Mouse (Mus musculus) left cerebral cortex, postnatal 36 days (tissue): ENCODE results near the gene Mysm1. TPM values are rescaled to one million over a fixed set of nuclear protein-coding genes. Genes with fewer than 3 reads are reported as not detected.
A peak's percentile ranks its signal among the peaks of the same experiment; 100 is the strongest.

ENCODE experiments used
- DNase-seq, 2 experiments: peaks; one replicate each; pipeline ENCODE4 v3.0.0; 2021 to 2022; ENCODE audit warnings: low spot score in 2 of 2, mixed read lengths in 1 of 2
- intact Hi-C: fragments of 180-260 bp; cut with DNase I; formaldehyde crosslinking; loops from one replicate; pipeline ENCODE4 v1.15.1; 2025
- total RNA-seq, 2 experiments: library from RNA; stranded (reverse); gene quantifications; 2 replicates each; pipeline ENCODE4 v1.2.3; 2021

The Mysm1 gene
- 10 to 100 TPM; 28.4 to 34.9 TPM for total RNA-seq

DNA sequence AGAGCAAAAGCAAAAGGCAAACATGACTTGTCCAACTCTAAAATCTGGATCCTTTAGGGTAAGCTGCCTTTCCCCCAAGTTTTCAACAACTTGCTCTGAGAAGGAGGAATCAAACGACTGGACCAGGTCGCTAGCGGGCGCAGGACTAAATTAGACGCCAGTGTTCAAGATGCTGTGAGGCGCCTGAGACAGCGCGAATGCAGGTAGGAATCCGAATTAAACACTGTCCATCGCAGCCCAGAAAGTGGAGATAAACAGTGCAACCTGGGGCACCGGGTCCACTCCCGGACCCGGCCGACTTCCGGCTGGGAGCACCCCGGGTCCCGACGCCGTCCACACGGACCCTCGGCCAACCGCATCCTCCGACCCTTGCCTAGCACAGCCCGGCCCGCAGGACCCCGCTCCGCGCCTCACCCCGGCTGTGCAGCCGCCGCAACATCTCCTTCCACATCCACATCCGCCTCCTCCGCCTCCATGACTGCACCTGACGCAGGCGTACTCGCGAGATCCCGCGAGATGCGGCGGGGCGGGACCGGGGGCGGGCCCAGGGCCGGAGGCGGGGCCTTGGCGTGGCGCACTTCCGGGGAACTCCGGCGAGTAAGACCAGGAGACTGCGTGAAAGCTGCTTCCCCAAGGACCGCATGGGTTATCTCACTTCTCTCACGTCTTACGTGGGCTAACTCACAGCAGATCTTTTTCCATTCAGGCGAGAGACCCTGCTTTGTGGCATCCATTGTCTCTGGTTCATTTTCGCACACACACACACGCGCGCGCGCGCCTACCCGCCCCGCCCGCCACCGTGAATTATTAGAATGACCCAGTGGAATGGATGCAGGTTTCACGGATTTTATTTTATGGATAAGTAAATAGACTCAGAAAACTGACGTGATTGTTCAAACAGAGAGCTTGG lies at the start of gene Mysm1:
Gene Mysm1 (minus strand): TSS at position 511 of the 910 bp plus-strand sequence.
- DNase-seq: peak; percentile 91 to 95
- intact Hi-C loops: loop anchor here (2.0 kb wide), 1 partner anchor 72 kb away; no protein-coding TSS in a partner anchor

GRCm38 (mm10) chr4:95025847-95026600 lies 47.1 kb upstream of the Mysm1 start:
- intact Hi-C loops: no loop called here
- no peak for DNase-seq

GRCm38 (mm10) chr4:95023350-95023953 lies 44.6 kb upstream of the Mysm1 start:
- intact Hi-C loops: no loop called here
- DNase-seq: peak in 1 of 2 experiments; percentile 5

- DNase-seq: no peak
- intact Hi-C loops: no loop called here
Measured at GRCm38 (mm10) chr4:95021649-95022637, 43.0 kb upstream of the Mysm1 start.

- DNase-seq: no peak
- intact Hi-C loops: no loop called here
Measured at GRCm38 (mm10) chr4:95020201-95020600, 41.3 kb upstream of the Mysm1 start.

GRCm38 (mm10) chr4:95018221-95018620 lies 39.3 kb upstream of the Mysm1 start:
- intact Hi-C loops: no loop called here
- DNase-seq: no peak

- intact Hi-C loops: no loop called here
Measured at GRCm38 (mm10) chr4:95012706-95013105, 33.8 kb upstream of the Mysm1 start.

GRCm38 (mm10) chr4:95012256-95012655 lies 33.4 kb upstream of the Mysm1 start:
- intact Hi-C loops: no loop called here
- DNase-seq: no peak

More at GRCm38 (mm10) chr4:95012706-95013105, 33.8 kb upstream of the Mysm1 start:
- DNase-seq: no peak

- DNase-seq: peak; percentile 55 to 77
- intact Hi-C loops: loop anchor here (1.0 to 2.0 kb wide), 2 partner anchors 42 to 863 kb away; no protein-coding TSS in a partner anchor
Measured at GRCm38 (mm10) chr4:95008175-95009057, 29.5 kb upstream of the Mysm1 start.

- intact Hi-C loops: loop anchor here (1.0 to 2.0 kb wide), 3 partner anchors 43 to 919 kb away; no protein-coding TSS in a partner anchor
- DNase-seq: no peak
Measured at GRCm38 (mm10) chr4:95007759-95008158, 28.9 kb upstream of the Mysm1 start.

DNA sequence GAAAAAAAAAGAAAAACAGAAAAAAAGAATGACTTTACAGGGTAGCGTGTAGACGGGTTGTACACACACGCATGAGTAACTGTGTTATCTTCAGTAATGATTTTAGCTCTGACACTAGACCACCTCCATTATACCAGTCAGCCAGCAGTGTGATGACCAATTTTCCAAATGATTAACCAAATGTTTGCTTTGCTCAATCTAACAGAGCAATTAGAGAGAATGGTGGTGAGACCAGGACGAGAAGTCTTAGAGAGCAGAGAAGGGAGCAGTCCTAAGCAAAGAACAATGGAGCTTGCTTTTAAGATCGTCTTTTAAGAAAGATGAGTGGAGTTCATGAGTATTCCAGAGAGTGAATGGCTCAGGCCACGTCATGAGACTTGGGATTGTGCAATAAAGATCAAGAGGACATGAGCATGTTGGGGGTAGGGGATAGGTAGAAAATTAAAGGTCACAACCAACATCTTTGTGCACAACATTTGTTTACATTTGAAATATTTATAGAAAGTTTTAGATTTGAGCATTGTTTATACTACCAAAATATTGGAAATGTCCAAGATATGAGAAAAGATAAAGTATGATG lies 26.4 kb upstream of the Mysm1 start:
- intact Hi-C loops: no loop called here
- no peak for DNase-seq

- intact Hi-C loops: no loop called here
- no peak for DNase-seq
Measured at GRCm38 (mm10) chr4:95001043-95001775, 22.3 kb upstream of the Mysm1 start.

DNA sequence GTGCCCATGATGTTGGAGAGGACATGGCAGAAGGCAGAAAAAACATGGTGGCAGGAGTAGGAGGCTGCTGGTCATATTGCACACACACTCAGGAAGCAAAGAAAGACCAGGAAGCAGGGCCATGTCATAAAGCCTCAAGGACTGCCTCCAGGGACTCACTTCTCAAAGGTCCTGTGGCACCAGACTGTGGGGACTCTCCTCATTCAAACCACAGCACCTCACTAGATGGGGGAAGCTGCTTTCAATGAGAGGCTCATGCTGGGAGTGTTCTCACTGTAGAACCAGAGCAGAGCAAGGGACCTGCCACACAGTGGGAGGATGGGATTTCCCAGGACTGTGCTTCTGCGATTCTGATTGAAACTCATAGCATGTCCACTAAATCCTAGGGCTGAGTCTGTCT lies 21.2 kb upstream of the Mysm1 start:
- DNase-seq: no peak
- intact Hi-C loops: no loop called here

- intact Hi-C loops: no loop called here
- peak; percentile 30 to 49 for DNase-seq
Measured at GRCm38 (mm10) chr4:94999249-94999648, 20.3 kb upstream of the Mysm1 start.

GRCm38 (mm10) chr4:94995862-94996261 lies 17.0 kb upstream of the Mysm1 start:
- intact Hi-C loops: no loop called here
- DNase-seq: no peak

GRCm38 (mm10) chr4:94990204-94990603 lies 11.3 kb upstream of the Mysm1 start:
- no peak for DNase-seq
- intact Hi-C loops: no loop called here

DNA sequence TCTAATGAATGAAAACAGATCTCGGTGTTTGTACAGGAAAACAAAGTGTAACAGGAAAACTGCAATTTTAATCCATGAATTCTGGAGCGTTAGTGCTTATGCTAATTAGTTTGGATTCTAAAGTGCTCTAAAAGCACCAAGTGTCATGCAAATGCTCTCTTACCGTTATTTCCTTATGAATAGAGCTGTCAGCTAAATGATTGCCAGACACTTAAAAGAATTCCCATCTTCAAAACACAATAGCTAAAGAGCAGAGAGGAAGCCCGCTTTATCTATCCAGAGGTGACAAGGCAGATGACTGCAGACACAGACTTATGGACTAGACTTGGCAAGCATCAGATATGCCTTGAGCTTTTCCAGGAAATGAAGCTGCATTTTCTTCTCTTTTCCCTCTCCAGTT lies 8.8 kb upstream of the Mysm1 start:
- intact Hi-C loops: no loop called here
- no peak for DNase-seq
